8 mouse cellular contexts compared by ENCODE assay signal in the genomic region with DNA sequence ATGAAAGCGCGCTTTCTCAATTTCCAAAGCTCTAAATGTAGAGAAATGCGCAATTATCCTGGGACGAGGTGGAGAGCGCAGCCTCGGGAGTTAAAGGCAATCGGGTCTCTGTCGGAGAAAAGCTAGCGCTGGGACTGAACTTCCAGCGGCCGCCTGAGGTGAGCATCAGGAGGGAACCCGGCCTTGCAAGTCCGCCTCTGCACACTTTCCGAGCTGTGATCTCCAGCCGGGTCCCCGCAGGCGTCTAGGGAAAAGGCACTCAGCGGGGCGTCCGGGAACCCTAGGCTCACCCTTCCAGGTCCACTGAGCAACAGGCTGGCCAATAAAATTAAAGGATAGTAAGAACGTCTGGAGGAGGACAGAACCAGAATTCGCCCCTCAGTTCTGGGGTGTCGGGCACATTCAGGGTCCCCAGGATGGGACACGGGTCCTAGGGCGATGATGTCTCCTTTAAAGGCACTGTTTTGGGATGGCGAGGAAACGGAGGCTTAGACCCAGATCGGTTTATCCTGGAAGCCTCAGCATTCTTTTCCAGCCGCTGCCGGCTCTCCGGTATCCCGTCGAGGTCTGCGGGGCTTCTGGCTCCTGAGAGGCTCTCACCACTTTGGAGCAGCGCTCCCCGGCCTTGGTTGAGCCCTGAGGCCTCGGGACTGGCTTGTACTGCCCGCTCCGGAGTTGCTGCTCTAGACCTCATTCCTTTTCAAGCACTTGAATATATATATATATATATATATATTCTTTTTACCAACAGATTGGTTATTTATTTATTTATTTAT.
DNase-seq lines count a peak whose midpoint lies in the region; ATAC-seq lines count a peak whose summit lies in the region.
"Had no signal": no experiment of that assay in that cellular context is flagged by ENCODE, and none has a peak within 500 bp of the region (broad histone marks: within the 10 kb centered on the region; RNA-seq: fewer than 3 reads in every experiment).

No protein-coding gene starts in this region.

- H3K27me3 ChIP-seq in forebrain, embryonic 10.5 days (ENCODE audit: poor library complexity, severe bottlenecking): peaks cover 81% of the 10 kb centered on the region
- peaks cover 85% of the 10 kb centered on the region for H3K27me3 ChIP-seq in neural tube, embryonic 13.5 days

- H3K27ac ChIP-seq in forebrain, embryonic 10.5 days: peak overlapping the region; percentile 75
- H3K27ac ChIP-seq in neural tube, embryonic 13.5 days (replicated peaks): peak overlapping the region; percentile 84
- H3K27ac ChIP-seq: macrophage had no signal

- peaks cover 60% of the 10 kb centered on the region for H3K4me1 ChIP-seq in forebrain, embryonic 10.5 days
- H3K4me1 ChIP-seq in neural tube, embryonic 13.5 days (replicated peaks): peaks cover 27% of the 10 kb centered on the region

- under 1% methylated on average over 39 of the region's 39 CpGs for WGBS in forebrain, embryonic 10.5 days
- WGBS in neural tube, embryonic 13.5 days: under 1% methylated on average over 39 of the region's 39 CpGs

- H3K36me3 ChIP-seq in forebrain, embryonic 10.5 days (replicated peaks): no peaks in the 10 kb centered on the region
- no peaks in the 10 kb centered on the region for H3K36me3 ChIP-seq in neural tube, embryonic 13.5 days

- peak overlapping the region; percentile 61 for H3K9ac ChIP-seq in neural tube, embryonic 13.5 days

- DNase-seq in right cerebral cortex, postnatal 25 days: peak; percentile 12
- no peak for DNase-seq in right cerebral cortex, adult 18-20 months
- peak; percentile 65 for DNase-seq in forebrain, embryonic 10.5 days (ENCODE audit: extremely low spot score, low spot score)
- peak; percentile 28 to 45 for DNase-seq in kidney, postnatal 4 days
- no peak for DNase-seq in layer of hippocampus, postnatal 14 days (ENCODE audit: low spot score in 2 of 2)
- no peak for DNase-seq in layer of hippocampus, adult 9-10 months (ENCODE audit: low spot score)

- peak overlapping the region; percentile 49 for H3K4me2 ChIP-seq in neural tube, embryonic 13.5 days

- H3K4me3 ChIP-seq in forebrain, embryonic 10.5 days: peak overlapping the region; percentile 55
- H3K4me3 ChIP-seq in neural tube, embryonic 13.5 days: peak overlapping the region; percentile 32

- ATAC-seq in neural tube, embryonic 13.5 days (ENCODE audit: low read depth): peak; percentile 51; the same call in 1 of the 2 replicates

- H3K9me3 ChIP-seq in forebrain, embryonic 10.5 days: no peaks in the 10 kb centered on the region
- no peaks in the 10 kb centered on the region for H3K9me3 ChIP-seq in neural tube, embryonic 13.5 days

Comparison
In these comparisons a context has a peak if more than half of its experiments do, and no peak if none do; other contexts are left out.
1. DNase-seq: peak in right cerebral cortex, postnatal 25 days (single experiment), forebrain, embryonic 10.5 days (single experiment) and kidney, postnatal 4 days (2 of 2); none in right cerebral cortex, adult 18-20 months (single experiment), layer of hippocampus, postnatal 14 days (0 of 2) and layer of hippocampus, adult 9-10 months (single experiment).